Mouse (Mus musculus): ENCODE measurements around the gene Phf11d.
"Not testable (repeated sequence)": the region's sequence is repeated elsewhere in the genome, so short reads cannot be mapped to it uniquely, and the experiment has no call there.

DNA sequence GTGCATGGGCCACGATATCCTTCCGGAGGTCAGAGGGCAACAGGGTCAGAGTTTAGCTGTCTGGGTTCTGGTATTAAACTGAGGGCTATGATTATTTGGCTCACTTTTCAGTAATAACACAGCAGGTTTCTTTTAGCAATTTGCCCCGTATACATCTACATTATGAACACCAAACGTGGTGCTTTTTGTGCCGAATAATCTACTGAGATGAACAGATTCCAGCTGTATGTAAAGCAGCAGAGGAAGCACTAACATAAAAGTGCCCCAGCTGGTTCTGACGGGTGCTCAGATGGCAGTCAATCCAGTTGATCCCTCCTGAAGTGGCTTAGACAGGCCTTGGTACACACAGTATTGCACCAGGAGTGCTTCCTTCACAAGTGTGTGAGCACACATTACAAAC is 45.3 kb downstream of the Phf11d start:
- TF ChIP-seq CTCF (IDR thresholded peaks at IDR 0.05; ENCODE audit: low read depth, low read length); GATA1 (IDR thresholded peaks at IDR 0.05; ENCODE audit: borderline replicate concordance, low read length); POLR2AphosphoS5 (IDR thresholded peaks at IDR 0.05; ENCODE audit: insufficient replicate concordance, low read depth, low read length); GATA2 (IDR thresholded peaks at IDR 0.05; ENCODE audit: borderline replicate concordance, low read depth, low read length): not testable (repeated sequence)

All from G1E (cell line).